Mouse (Mus musculus) heart, postnatal 36 days (tissue): ENCODE data around the gene Gm4175. TPM values are rescaled to one million over a fixed set of nuclear protein-coding genes. Genes with fewer than 3 reads are reported as not detected.
"Not testable (repeated sequence)": the region's sequence is repeated elsewhere in the genome, so short reads cannot be mapped to it uniquely, and the experiment has no call there.

Source experiments
- DNase-seq, 2 experiments: peaks; one replicate each; pipeline ENCODE4 v3.0.0; 2021 to 2022
- intact Hi-C: fragments of 180-260 bp; cut with DNase I; formaldehyde crosslinking; loops from one replicate; pipeline ENCODE4 v1.15.1; 2025
- total RNA-seq, 2 experiments: library from RNA; stranded (reverse); gene quantifications; 2 replicates each; pipeline ENCODE4 v1.2.3; 2021

The Gm4175 gene
- not detected for total RNA-seq

DNA sequence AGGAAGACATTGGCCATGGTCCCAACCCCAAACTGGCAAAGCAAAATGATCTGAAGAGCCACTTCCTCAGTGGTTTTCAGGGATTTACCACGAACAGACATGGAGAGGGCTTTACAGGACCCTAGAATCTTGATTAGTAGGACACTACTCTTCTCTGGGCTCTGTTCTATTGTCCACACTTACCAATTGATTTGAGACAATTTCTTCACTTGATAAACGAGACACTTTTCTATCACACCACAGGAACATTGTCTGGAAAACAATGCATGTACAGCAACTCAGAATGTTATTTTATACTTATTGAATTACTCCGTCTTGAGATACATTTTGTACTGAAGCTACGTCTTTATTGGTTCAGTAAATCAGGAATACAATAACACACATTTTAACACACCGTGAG lies at the start of gene Gm4175:
Gm4175 (minus strand) TSS at position 101 of the 400 bp plus-strand sequence.
- intact Hi-C loops, DNase-seq: not testable (repeated sequence)

GRCm38 (mm10) chr7:21796628-21797027 lies 35.4 kb upstream of the Gm4175 start, which contains the start of gene Gm4177:
TSS of gene Gm4177 (minus strand) at chr7:21796728.
- intact Hi-C loops, DNase-seq: not testable (repeated sequence)

Other genes with a start within 250 kb of the Gm4175 start
- not detected for gene Vmn1r130, start 249.7 kb downstream of the Gm4175 start, total RNA-seq
- not detected for gene Vmn1r131, start 215.4 kb downstream of the Gm4175 start, total RNA-seq
- gene Vmn1r132, start 147.4 kb downstream of the Gm4175 start, total RNA-seq, result not detected
- not detected for gene Gm4177, start 35.3 kb upstream of the Gm4175 start, total RNA-seq
- gene Vmn1r135, start 70.9 kb upstream of the Gm4175 start, total RNA-seq, result not detected
- gene Gm5725, start 82.8 kb upstream of the Gm4175 start, total RNA-seq, result not detected
- not detected for gene Gm5891, start 159.8 kb upstream of the Gm4175 start, total RNA-seq
- gene Vmn1r137, start 233.1 kb upstream of the Gm4175 start, total RNA-seq, result not detected